Mouse (Mus musculus) cerebellum, adult 2 months (tissue): Measurements from ENCODE around the gene Tmem179.

Experiments
- CTCF ChIP-seq: fragments of 200-500 bp; IDR thresholded peaks from 2 replicates; pipeline ENCODE4 v1.5.1; 2011; ENCODE audit warnings: low read depth, mild to moderate bottlenecking, control low read depth, low read length, moderate library complexity, borderline replicate concordance; ENCODE audit not compliant: insufficient read depth
- POLR2A ChIP-seq: fragments of 200-500 bp; IDR thresholded peaks from 2 replicates; pipeline ENCODE4 v1.6.1; 2011; ENCODE audit warnings: low read length, control low read depth, borderline replicate concordance; ENCODE audit not compliant: insufficient read depth

GRCm38 (mm10) chr12:112556531-112557060 is 40.0 kb upstream of the Tmem179 start:
- TF ChIP-seq CTCF (no peak), POLR2A (no peak)
